Mouse (Mus musculus) olfactory bulb, adult 2 months (tissue): ENCODE measurements at regions not wholly inside any gene's neighbourhood (a gene's known extent, or its start where the extent isn't known, plus 50 kb on each side); places are given as distances from the start of the nearest gene placed in this dataset.

Source experiments
- H3K27ac ChIP-seq: fragments of 200-500 bp; 2 replicates; pipeline ENCODE4 v1.5.1; 2012; ENCODE audit warnings: low read depth, low read length; ENCODE audit not compliant: insufficient read depth
- H3K4me1 ChIP-seq: fragments of 200-500 bp; 2 replicates; pipeline ENCODE4 v1.6.1; 2012; ENCODE audit warnings: low read length; ENCODE audit not compliant: control insufficient read depth, insufficient read depth
- H3K4me3 ChIP-seq: fragments of 200-500 bp; 2 replicates; pipeline ENCODE4 v1.5.1; 2012; ENCODE audit warnings: mild to moderate bottlenecking, low read depth, low read length, moderate library complexity; ENCODE audit not compliant: insufficient read depth
- CTCF ChIP-seq: fragments of 200-500 bp; IDR thresholded peaks from 2 replicates; pipeline ENCODE4 v1.5.1; 2012; ENCODE audit warnings: low read depth, mild to moderate bottlenecking, low read length, moderate library complexity; ENCODE audit not compliant: insufficient read depth
- POLR2A ChIP-seq: fragments of 200-500 bp; IDR thresholded peaks from 2 replicates; pipeline ENCODE4 v1.6.1; 2012; ENCODE audit warnings: mild to moderate bottlenecking, low read depth, low read length, moderate library complexity; ENCODE audit not compliant: insufficient read depth
- WGBS: fragments of 180-500 bp; shearing (Covaris S2); methylation state at CpG from one replicate; pipeline ENCODE4 v1.1.7; 2018; 5-methylcytosine and 5-hydroxymethylcytosine counted together

- H3K4me1 ChIP-seq: peaks cover 54% of the 10 kb centered on the region
- H3K4me3 ChIP-seq: no peak overlapping the region
- TF ChIP-seq CTCF (no peak), POLR2A (no peak)
- WGBS: 78% methylated on average over 9 of the region's 9 CpGs
- no peak overlapping the region for H3K27ac ChIP-seq
Observed at GRCm38 (mm10) chr17:47296709-47297450, 71.8 kb upstream of the Mrps10 start.

- WGBS: 62% methylated on average over 17 of the region's 17 CpGs
- H3K4me1 ChIP-seq: peaks cover 44% of the 10 kb centered on the region
- TF ChIP-seq CTCF (no peak), POLR2A (no peak)
- H3K4me3 ChIP-seq: no peak overlapping the region
- no peak overlapping the region for H3K27ac ChIP-seq
Observed at GRCm38 (mm10) chr17:47295315-47296011, 73.2 kb upstream of the Mrps10 start.

GRCm38 (mm10) chr17:47294091-47294534 lies 74.6 kb upstream of the Mrps10 start:
- 32% methylated on average over 5 of the region's 5 CpGs for whole genome bisulfite sequencing
- Histone ChIP-seq H3K4me3 (no peak overlapping the region), H3K27ac (no peak overlapping the region), H3K4me1 (peaks cover 35% of the 10 kb centered on the region)
- TF ChIP-seq POLR2A (no peak), CTCF (no peak)

GRCm38 (mm10) chr17:47293178-47293577 lies 75.5 kb upstream of the Mrps10 start:
- WGBS: 96% methylated on average over 8 of the region's 8 CpGs
- TF ChIP-seq POLR2A (no peak), CTCF (no peak)
- Histone ChIP-seq H3K4me1 (peaks cover 35% of the 10 kb centered on the region), H3K27ac (no peak overlapping the region), H3K4me3 (no peak overlapping the region)

GRCm38 (mm10) chr17:47291558-47291957 lies 77.1 kb upstream of the Mrps10 start:
- H3K4me1 ChIP-seq: peaks cover 28% of the 10 kb centered on the region
- TF ChIP-seq CTCF: no peak
- TF ChIP-seq POLR2A: no peak
- H3K4me3 ChIP-seq: no peak overlapping the region
- H3K27ac ChIP-seq: no peak overlapping the region
- WGBS: 100% methylated on average over 1 of the region's 1 CpGs

- peaks cover 14% of the 10 kb centered on the region for H3K4me1 ChIP-seq
- H3K4me3 ChIP-seq: no peak overlapping the region
- WGBS: 89% methylated on average over 10 of the region's 10 CpGs
- no peak overlapping the region for H3K27ac ChIP-seq
- TF ChIP-seq CTCF: no peak
- no peak for TF ChIP-seq POLR2A
Observed at GRCm38 (mm10) chr17:47285616-47286015, 83.1 kb upstream of the Mrps10 start.

- Histone ChIP-seq H3K27ac (no peak overlapping the region), H3K4me3 (no peak overlapping the region), H3K4me1 (peaks cover 15% of the 10 kb centered on the region)
- 49% methylated on average over 11 of the region's 11 CpGs for WGBS
- TF ChIP-seq POLR2A: no peak
- no peak for TF ChIP-seq CTCF
Observed at GRCm38 (mm10) chr17:47284236-47284635, 84.5 kb upstream of the Mrps10 start.

- Histone ChIP-seq H3K4me1 (peaks cover 17% of the 10 kb centered on the region), H3K4me3 (no peak overlapping the region), H3K27ac (no peak overlapping the region)
- TF ChIP-seq CTCF: no peak
- WGBS: 60% methylated on average over 4 of the region's 4 CpGs
Observed at GRCm38 (mm10) chr17:47283158-47283557, 85.5 kb upstream of the Mrps10 start.

GRCm38 (mm10) chr17:47282476-47282875 lies 86.2 kb upstream of the Mrps10 start:
- 66% methylated on average over 3 of the region's 3 CpGs for WGBS

More at GRCm38 (mm10) chr17:47282476-47282875, 86.2 kb upstream of the Mrps10 start:
- H3K4me1 ChIP-seq: peaks cover 21% of the 10 kb centered on the region
- no peak for TF ChIP-seq POLR2A
- TF ChIP-seq CTCF: no peak
- no peak overlapping the region for H3K27ac ChIP-seq
- H3K4me3 ChIP-seq: no peak overlapping the region
